Mouse (Mus musculus) ES-Bruce4 (cell line): ENCODE data around the gene Hoxa3. TPM values are rescaled to one million over a fixed set of nuclear protein-coding genes. Genes with fewer than 3 reads are reported as not detected.

ENCODE experiments used
- H3K27ac ChIP-seq: 2 replicates; pipeline ENCODE4 v1.5.1; 2012; ENCODE audit warnings: low read length, inconsistent platforms; ENCODE audit not compliant: insufficient read depth
- H3K27me3 ChIP-seq: 2 replicates; pipeline ENCODE4 v1.6.1; 2012; ENCODE audit warnings: mild to moderate bottlenecking, low read length, inconsistent platforms; ENCODE audit not compliant: control insufficient read depth, poor library complexity, insufficient read depth, severe bottlenecking
- H3K36me3 ChIP-seq: 2 replicates; pipeline ENCODE4 v1.6.1; 2012; ENCODE audit warnings: inconsistent platforms, mild to moderate bottlenecking, low read length, moderate library complexity; ENCODE audit not compliant: control insufficient read depth, poor library complexity, insufficient read depth, severe bottlenecking
- H3K4me1 ChIP-seq: one replicate; pipeline ENCODE4 v1.8.1; 2011; ENCODE audit warnings: low read length; ENCODE audit not compliant: control insufficient read depth, insufficient read depth
- H3K4me3 ChIP-seq: 2 replicates; pipeline ENCODE4 v1.5.1; 2011; ENCODE audit warnings: low read depth, mild to moderate bottlenecking, low read length
- H3K9ac ChIP-seq: 2 replicates; pipeline ENCODE4 v1.6.1; 2012; ENCODE audit warnings: low read depth, mild to moderate bottlenecking, inconsistent platforms; ENCODE audit not compliant: poor library complexity, severe bottlenecking
- H3K9me3 ChIP-seq: replicated peaks from 2 replicates; pipeline ENCODE4 v1.6.1; 2012; ENCODE audit warnings: mild to moderate bottlenecking, low read length, inconsistent platforms; ENCODE audit not compliant: control insufficient read depth, poor library complexity, insufficient read depth, severe bottlenecking
- CTCF ChIP-seq: IDR thresholded peaks from one replicate; pipeline ENCODE4 v1.8.1; 2011; ENCODE audit warnings: low read depth, low read length
- EP300 ChIP-seq: IDR thresholded peaks from 2 replicates; pipeline ENCODE4 v1.6.1; 2011; ENCODE audit warnings: low read depth, low read length; ENCODE audit not compliant: insufficient read depth
- POLR2A ChIP-seq: IDR thresholded peaks from one replicate; pipeline ENCODE4 v1.8.1; 2011; ENCODE audit warnings: low read length; ENCODE audit not compliant: insufficient read depth
- polyA plus RNA-seq: library from polyadenylated mRNA; stranded (reverse); fragments of >200 nt; gene quantifications from 2 replicates; pipeline ENCODE4 v1.2.4, GENCODE M21; 2011; ENCODE audit warnings: low read depth; ENCODE audit not compliant: missing spikeins, insufficient read depth, insufficient read length

Gene Hoxa3
- polyA plus RNA-seq, 1 experiment: 0.25 TPM

- no peaks in the 10 kb centered on the region for H3K36me3 ChIP-seq
- H3K27ac ChIP-seq: no peak overlapping the region
- peaks cover 4% of the 10 kb centered on the region for H3K4me1 ChIP-seq
- no peaks in the 10 kb centered on the region for H3K9me3 ChIP-seq
- H3K27me3 ChIP-seq: peaks cover 24% of the 10 kb centered on the region
- no peak overlapping the region for H3K9ac ChIP-seq
- no peak overlapping the region for H3K4me3 ChIP-seq
- TF ChIP-seq EP300 (no peak), CTCF (no peak), POLR2A (no peak)
Measured at GRCm38 (mm10) chr6:52155471-52155870, 57.7 kb downstream of the Hoxa3 start.

GRCm38 (mm10) chr6:52154044-52154443, 59.1 kb downstream of the Hoxa3 start:
- H3K9me3 ChIP-seq: no peaks in the 10 kb centered on the region
- no peaks in the 10 kb centered on the region for H3K36me3 ChIP-seq
- no peak for TF ChIP-seq CTCF
- TF ChIP-seq POLR2A: no peak
- TF ChIP-seq EP300: no peak
- H3K27ac ChIP-seq: no peak overlapping the region
- H3K27me3 ChIP-seq: peaks cover 29% of the 10 kb centered on the region
- H3K9ac ChIP-seq: no peak overlapping the region
- H3K4me1 ChIP-seq: no peaks in the 10 kb centered on the region
- H3K4me3 ChIP-seq: no peak overlapping the region

- Histone ChIP-seq H3K9me3 (no peaks in the 10 kb centered on the region), H3K4me1 (no peaks in the 10 kb centered on the region), H3K27ac (no peak overlapping the region), H3K27me3 (peaks cover 29% of the 10 kb centered on the region), H3K36me3 (no peaks in the 10 kb centered on the region), H3K9ac (no peak overlapping the region), H3K4me3 (no peak overlapping the region)
- TF ChIP-seq CTCF (no peak), POLR2A (no peak), EP300 (no peak)
Measured at GRCm38 (mm10) chr6:52153270-52153669, 59.9 kb downstream of the Hoxa3 start.

GRCm38 (mm10) chr6:52152226-52153193, 60.6 kb downstream of the Hoxa3 start:
- H3K4me3 ChIP-seq: no peak overlapping the region
- no peaks in the 10 kb centered on the region for H3K9me3 ChIP-seq
- no peaks in the 10 kb centered on the region for H3K4me1 ChIP-seq
- H3K9ac ChIP-seq: no peak overlapping the region
- TF ChIP-seq EP300: no peak
- no peak for TF ChIP-seq POLR2A
- TF ChIP-seq CTCF: no peak
- peaks cover 29% of the 10 kb centered on the region for H3K27me3 ChIP-seq
- no peaks in the 10 kb centered on the region for H3K36me3 ChIP-seq
- H3K27ac ChIP-seq: no peak overlapping the region

GRCm38 (mm10) chr6:52151571-52151970, 61.6 kb downstream of the Hoxa3 start:
- no peaks in the 10 kb centered on the region for H3K4me1 ChIP-seq
- TF ChIP-seq CTCF (no peak), POLR2A (no peak), EP300 (no peak)
- H3K4me3 ChIP-seq: no peak overlapping the region
- no peak overlapping the region for H3K27ac ChIP-seq
- H3K9ac ChIP-seq: no peak overlapping the region
- H3K36me3 ChIP-seq: no peaks in the 10 kb centered on the region
- no peaks in the 10 kb centered on the region for H3K9me3 ChIP-seq
- peaks cover 25% of the 10 kb centered on the region for H3K27me3 ChIP-seq

GRCm38 (mm10) chr6:52150401-52150966, 62.7 kb downstream of the Hoxa3 start:
- Histone ChIP-seq H3K9ac (no peak overlapping the region), H3K36me3 (no peaks in the 10 kb centered on the region), H3K4me3 (no peak overlapping the region), H3K4me1 (no peaks in the 10 kb centered on the region), H3K9me3 (no peaks in the 10 kb centered on the region), H3K27ac (no peak overlapping the region), H3K27me3 (peaks cover 20% of the 10 kb centered on the region)
- TF ChIP-seq POLR2A (no peak), CTCF (no peak), EP300 (no peak)
